Mouse (Mus musculus): ENCODE data around the gene Emilin3.

Gene Emilin3

GRCm38 (mm10) chr2:160872890-160873382, 39.2 kb downstream of the Emilin3 start, which contains the start of gene Zhx3:
TSS of gene Zhx3 (minus strand) at chr2:160872998.
- DNase-seq (ENCODE audit: low spot score in 2 of 2) = peak; percentile 91 to 94

GRCm38 (mm10) chr2:160872395-160872794, 39.7 kb downstream of the Emilin3 start:
- DNase-seq (ENCODE audit: low spot score in 2 of 2) = peak; percentile 74 to 76

- no peak for DNase-seq (ENCODE audit: low spot score in 2 of 2)
Observed at GRCm38 (mm10) chr2:160871310-160871709, 40.8 kb downstream of the Emilin3 start.

- DNase-seq (ENCODE audit: low spot score in 2 of 2) = no peak
Observed at GRCm38 (mm10) chr2:160869446-160869845, 42.7 kb downstream of the Emilin3 start.

- no peak for DNase-seq (ENCODE audit: low spot score in 2 of 2)
Observed at GRCm38 (mm10) chr2:160865266-160865665, 46.9 kb downstream of the Emilin3 start.

GRCm38 (mm10) chr2:160864112-160864511, 48.0 kb downstream of the Emilin3 start:
- DNase-seq (ENCODE audit: low spot score in 2 of 2) = no peak

GRCm38 (mm10) chr2:160860363-160860762, 51.8 kb downstream of the Emilin3 start:
- DNase-seq (ENCODE audit: low spot score in 2 of 2) = no peak

All from thymus, postnatal 10 days (tissue).